Mouse (Mus musculus): ENCODE measurements at regions not wholly inside any gene's neighbourhood (a gene's known extent, or its start where the extent isn't known, plus 50 kb on each side); places are given as distances from the start of the nearest gene placed in this dataset.

- H3K9ac ChIP-seq (ENCODE audit: control insufficient read depth, low read depth, low read length, poor library complexity, severe bottlenecking), result no peak overlapping the region
- peak; percentile 12 for DNase-seq (ENCODE audit: low read depth, low spot score)
- H3K27me3 ChIP-seq (ENCODE audit: control insufficient read depth in 1 of 2, insufficient read depth in 2 of 2, low read length in 2 of 2), result no peaks in the 10 kb centered on the region
- H3K36me3 ChIP-seq (ENCODE audit: control insufficient read depth in 1 of 2, insufficient read depth in 2 of 2, low read length in 2 of 2), result no peaks in the 10 kb centered on the region
- H3K4me1 ChIP-seq (ENCODE audit: control insufficient read depth in 1 of 2, insufficient read depth in 2 of 2, low read length in 2 of 2), result no peaks in the 10 kb centered on the region
- H3K27ac ChIP-seq (ENCODE audit: control insufficient read depth, low read depth, low read length), result no peak overlapping the region
- no peak for TF ChIP-seq MAZ (IDR thresholded peaks at IDR 0.05; ENCODE audit: low read depth, low read length)
- TF ChIP-seq CTCF (IDR thresholded peaks at IDR 0.05 in 2 of 3, conservative IDR thresholded peaks at IDR 0.05 in 1 of 3; ENCODE audit: control insufficient read depth in 1 of 3, insufficient read depth in 1 of 3, low read depth in 2 of 3, low read length in 3 of 3, poor library complexity in 1 of 3, severe bottlenecking in 1 of 3), result no peak
- H3K79me2 ChIP-seq (ENCODE audit: control insufficient read depth, insufficient read depth, low read length, poor library complexity), result no peaks in the 10 kb centered on the region
- H3K4me3 ChIP-seq (ENCODE audit: control insufficient read depth in 1 of 2, insufficient read depth in 1 of 2, low read depth in 2 of 2, low read length in 2 of 2), result no peak overlapping the region
- H3K9me3 ChIP-seq (replicated peaks; ENCODE audit: insufficient read depth, low read length), result no peaks in the 10 kb centered on the region
Measured at GRCm38 (mm10) chr14:105500966-105501741, 242.8 kb downstream of the Ndfip2 start.

- Histone ChIP-seq H3K27me3 (ENCODE audit: control insufficient read depth in 1 of 2, insufficient read depth in 2 of 2, low read length in 2 of 2) (no peaks in the 10 kb centered on the region), H3K27ac (ENCODE audit: control insufficient read depth, low read depth, low read length) (no peak overlapping the region), H3K79me2 (ENCODE audit: control insufficient read depth, insufficient read depth, low read length, poor library complexity) (no peaks in the 10 kb centered on the region), H3K9me3 (replicated peaks; ENCODE audit: insufficient read depth, low read length) (no peaks in the 10 kb centered on the region), H3K36me3 (ENCODE audit: control insufficient read depth in 1 of 2, insufficient read depth in 2 of 2, low read length in 2 of 2) (no peaks in the 10 kb centered on the region), H3K9ac (ENCODE audit: control insufficient read depth, low read depth, low read length, poor library complexity, severe bottlenecking) (no peak overlapping the region), H3K4me3 (ENCODE audit: control insufficient read depth in 1 of 2, insufficient read depth in 1 of 2, low read depth in 2 of 2, low read length in 2 of 2) (no peak overlapping the region), H3K4me1 (ENCODE audit: control insufficient read depth in 1 of 2, insufficient read depth in 2 of 2, low read length in 2 of 2) (no peaks in the 10 kb centered on the region)
- DNase-seq (ENCODE audit: low read depth, low spot score), result no peak
- TF ChIP-seq KAT2A (conservative IDR thresholded peaks at IDR 0.05; ENCODE audit: low read depth, low read length) (no peak), GABPA (IDR thresholded peaks at IDR 0.05; ENCODE audit: low read depth, low read length) (no peak), POLR2A (IDR thresholded peaks at IDR 0.05; ENCODE audit: control insufficient read depth in 1 of 2, insufficient read depth in 1 of 2, low read depth in 1 of 2, low read length in 2 of 2, poor library complexity in 1 of 2) (no peak), GATA1 (IDR thresholded peaks at IDR 0.05; ENCODE audit: low read depth, low read length) (no peak), E2F4 (IDR thresholded peaks at IDR 0.05; ENCODE audit: borderline replicate concordance, low read depth, low read length) (no peak), BHLHE40 (IDR thresholded peaks at IDR 0.05; ENCODE audit: borderline replicate concordance, low read depth, low read length) (no peak), ETS1 (IDR thresholded peaks at IDR 0.05; ENCODE audit: low read depth, low read length) (no peak), USF2 (IDR thresholded peaks at IDR 0.05; ENCODE audit: borderline replicate concordance in 1 of 2, insufficient read depth in 1 of 2, low read depth in 1 of 2, low read length in 2 of 2) (no peak), SMC3 (IDR thresholded peaks at IDR 0.05; ENCODE audit: low read depth, low read length) (no peak), ZC3H11A (IDR thresholded peaks at IDR 0.05; ENCODE audit: low read depth, low read length) (no peak), UBTF (IDR thresholded peaks at IDR 0.05; ENCODE audit: borderline replicate concordance, insufficient read depth, low read depth, low read length) (no peak), MEF2A (IDR thresholded peaks at IDR 0.05; ENCODE audit: extremely low read depth, insufficient replicate concordance, low read depth, low read length, poor library complexity, severe bottlenecking) (no peak), CTCF (IDR thresholded peaks at IDR 0.05 in 2 of 3, conservative IDR thresholded peaks at IDR 0.05 in 1 of 3; ENCODE audit: control insufficient read depth in 1 of 3, insufficient read depth in 1 of 3, low read depth in 2 of 3, low read length in 3 of 3, poor library complexity in 1 of 3, severe bottlenecking in 1 of 3) (no peak), NELFE (IDR thresholded peaks at IDR 0.05; ENCODE audit: low read depth, low read length) (no peak), POLR2AphosphoS2 (IDR thresholded peaks at IDR 0.05; ENCODE audit: low read length) (no peak), RAD21 (IDR thresholded peaks at IDR 0.05; ENCODE audit: low read depth, low read length) (no peak), USF1 (IDR thresholded peaks at IDR 0.05; ENCODE audit: low read depth, low read length) (no peak)
Measured at GRCm38 (mm10) chr14:105499319-105499895, 241.0 kb downstream of the Ndfip2 start.
